Mouse (Mus musculus) forebrain, embryonic 15.5 days (tissue): ENCODE data around the gene Ndufa13. TPM values are rescaled to one million over a fixed set of nuclear protein-coding genes. Genes with fewer than 3 reads are reported as not detected.
A peak's percentile ranks its signal among the peaks of the same experiment; 100 is the strongest.

Experiments
- ATAC-seq: fragments of 200-750 bp; cut with Nextera tagmentation; replicated peaks from 2 replicates; pipeline ENCODE4 v1.8.0; 2017; ENCODE audit warnings: mild to moderate bottlenecking, moderate TSS enrichment, moderate library complexity
- H3K27ac ChIP-seq: fragments of 300-500 bp; sonication (generic); replicated peaks from 2 replicates; pipeline ENCODE4 v1.5.1; 2015; ENCODE audit warnings: mild to moderate bottlenecking, inconsistent platforms
- H3K27me3 ChIP-seq: fragments of 300-500 bp; sonication (generic); 2 replicates; pipeline ENCODE4 v1.6.1; 2015; ENCODE audit warnings: inconsistent platforms
- H3K36me3 ChIP-seq: fragments of 300-500 bp; sonication (generic); 2 replicates; pipeline ENCODE4 v1.6.1; 2015; ENCODE audit warnings: mild to moderate bottlenecking, inconsistent platforms
- H3K4me1 ChIP-seq: fragments of 300-500 bp; sonication (generic); 2 replicates; pipeline ENCODE4 v1.6.1; 2015; ENCODE audit warnings: inconsistent platforms
- H3K4me2 ChIP-seq: fragments of 300-500 bp; sonication (generic); replicated peaks from 2 replicates; pipeline ENCODE4 v1.6.1; 2015; ENCODE audit warnings: mild to moderate bottlenecking, inconsistent platforms
- H3K4me3 ChIP-seq: fragments of 300-500 bp; sonication (generic); 2 replicates; pipeline ENCODE4 v1.5.1; 2015; ENCODE audit warnings: mild to moderate bottlenecking, inconsistent platforms
- H3K9ac ChIP-seq: fragments of 300-500 bp; sonication (generic); replicated peaks from 2 replicates; pipeline ENCODE4 v1.6.1; 2015; ENCODE audit warnings: mild to moderate bottlenecking, inconsistent platforms
- H3K9me3 ChIP-seq: fragments of 300-500 bp; sonication (generic); 2 replicates; pipeline ENCODE4 v1.6.1; 2016; ENCODE audit warnings: inconsistent platforms
- WGBS: fragments of 180-500 bp; shearing (Covaris S2); methylation state at CpG from one replicate; pipeline ENCODE4 v1.1.7; 2015; ENCODE audit warnings: mixed read lengths; 5-methylcytosine and 5-hydroxymethylcytosine counted together
- polyA plus RNA-seq: library from polyadenylated mRNA; unstranded; fragments of >200 nt; fragmentation: Nextera tagmentation; extraction: Ambion mirVana; gene quantifications from 2 replicates; pipeline ENCODE4 v1.2.1, GENCODE M21; 2015

Ndufa13 gene
- polyA plus RNA-seq, 1 experiment from 2014 or later = 173 TPM

DNA sequence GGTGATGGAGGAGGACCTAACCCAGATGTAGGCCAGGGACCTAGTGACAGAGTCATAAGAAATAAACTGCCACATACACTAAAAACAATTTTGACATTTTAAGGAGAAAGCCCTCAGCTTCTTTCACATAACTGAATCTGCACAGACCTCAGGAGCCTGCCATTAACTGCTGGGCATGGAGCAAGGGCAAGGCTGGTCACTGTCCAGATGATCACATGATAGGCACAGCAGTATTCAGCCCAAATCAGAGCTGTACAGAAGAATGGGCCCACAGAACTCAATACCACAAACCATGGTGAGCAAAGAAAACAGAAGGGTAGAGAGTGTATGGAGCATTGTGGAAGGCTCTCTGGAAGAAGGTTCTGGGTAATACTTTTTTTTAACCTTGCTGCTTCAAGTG lies 24.5 kb upstream of the Ndufa13 start:
- no peak overlapping the region for H3K9ac ChIP-seq
- H3K27ac ChIP-seq = no peak overlapping the region
- H3K4me3 ChIP-seq = no peak overlapping the region
- no peak overlapping the region for H3K4me2 ChIP-seq
- no peaks in the 10 kb centered on the region for H3K4me1 ChIP-seq
- no peaks in the 10 kb centered on the region for H3K27me3 ChIP-seq
- H3K36me3 ChIP-seq = no peaks in the 10 kb centered on the region
- ATAC-seq = no peak
- H3K9me3 ChIP-seq = no peaks in the 10 kb centered on the region

DNA sequence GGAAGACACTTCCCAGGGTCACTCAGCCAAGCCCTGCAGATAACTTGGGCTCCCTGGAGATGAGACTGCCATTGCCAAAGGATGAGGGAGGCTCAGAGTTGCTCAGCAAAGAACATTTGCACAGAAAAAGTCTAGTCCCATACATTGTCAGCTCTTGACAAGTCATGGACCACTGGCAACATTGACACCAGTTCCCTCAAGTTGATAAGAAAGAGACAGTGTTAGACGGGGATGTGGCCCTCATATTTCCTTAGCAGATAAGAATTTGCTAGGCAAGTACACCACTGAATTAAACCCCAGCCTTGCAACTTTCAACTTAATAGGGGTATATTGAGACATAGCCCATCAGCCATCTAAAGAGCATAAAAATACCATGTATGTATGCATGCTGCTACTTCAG lies 21.6 kb upstream of the Ndufa13 start:
- H3K4me2 ChIP-seq = no peak overlapping the region
- H3K9ac ChIP-seq = no peak overlapping the region
- no peak for ATAC-seq
- H3K27ac ChIP-seq = no peak overlapping the region
- H3K4me1 ChIP-seq = peaks cover 16% of the 10 kb centered on the region
- WGBS = 78% methylated on average over 1 of the region's 1 CpGs
- no peaks in the 10 kb centered on the region for H3K36me3 ChIP-seq
- no peak overlapping the region for H3K4me3 ChIP-seq
- H3K9me3 ChIP-seq = no peaks in the 10 kb centered on the region
- H3K27me3 ChIP-seq = no peaks in the 10 kb centered on the region

DNA sequence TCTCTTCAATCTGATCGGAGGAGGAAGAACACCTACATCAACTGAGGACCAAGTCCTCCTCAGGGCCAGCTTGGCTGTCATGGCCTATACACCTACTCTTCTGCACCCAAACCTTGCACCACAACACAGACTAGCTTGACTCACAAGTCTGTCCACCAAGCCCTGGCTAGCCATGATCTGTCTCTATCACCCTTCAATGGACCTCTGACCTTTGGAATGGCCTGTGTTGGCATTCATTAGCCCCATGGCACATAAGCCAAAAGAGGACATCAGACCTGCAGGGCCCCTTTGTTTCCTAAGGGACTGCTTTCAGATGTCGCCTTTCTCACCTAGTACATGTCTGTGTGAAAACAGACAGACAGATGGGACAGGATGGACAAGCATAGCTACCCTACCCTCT lies 18.8 kb upstream of the Ndufa13 start:
- no peak overlapping the region for H3K4me3 ChIP-seq
- H3K4me2 ChIP-seq = no peak overlapping the region
- no peak overlapping the region for H3K9ac ChIP-seq
- WGBS = 87% methylated on average over 2 of the region's 2 CpGs
- peaks cover 16% of the 10 kb centered on the region for H3K4me1 ChIP-seq
- no peaks in the 10 kb centered on the region for H3K27me3 ChIP-seq
- peak overlapping the region; percentile 53 for H3K27ac ChIP-seq
- peaks cover 10% of the 10 kb centered on the region for H3K36me3 ChIP-seq
- no peak for ATAC-seq
- H3K9me3 ChIP-seq = no peaks in the 10 kb centered on the region

DNA sequence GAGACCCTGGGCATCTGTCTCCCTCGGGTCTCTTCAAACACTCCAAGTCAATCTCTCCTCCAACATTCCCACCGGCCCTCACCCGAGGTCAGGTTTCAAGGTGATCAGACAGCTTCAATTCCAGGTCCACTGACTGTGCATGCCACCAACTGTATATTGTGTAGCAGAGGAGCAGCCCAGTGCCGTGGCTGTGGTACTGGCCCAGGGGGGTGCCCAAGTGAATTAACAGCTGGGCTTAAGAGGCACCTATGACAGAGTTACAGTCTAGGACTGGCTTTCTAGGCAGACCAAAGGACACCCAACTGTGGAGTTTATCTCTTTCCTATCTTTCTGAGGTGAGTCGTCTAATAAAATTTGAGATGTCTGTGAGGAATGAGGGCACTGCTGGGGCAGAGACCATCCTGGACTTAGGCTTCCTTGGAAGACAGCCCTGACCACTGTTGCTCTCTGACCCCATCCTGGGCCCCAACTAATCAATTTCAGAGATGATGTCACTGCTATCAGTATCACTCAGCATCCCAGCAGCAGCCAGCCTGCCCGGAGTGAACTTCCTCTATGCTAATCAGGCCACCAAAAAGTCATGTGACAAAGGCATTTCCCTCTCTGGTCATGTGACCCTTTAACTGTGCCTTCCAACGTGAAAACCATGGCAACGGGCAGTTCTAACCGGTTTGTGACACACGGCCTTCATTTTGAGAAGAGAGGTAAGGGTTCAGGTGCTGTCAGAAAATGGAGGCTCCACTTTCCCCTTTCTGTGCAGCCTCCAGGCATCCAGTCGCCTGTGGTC lies 17.7 kb upstream of the Ndufa13 start:
- Histone ChIP-seq H3K4me3 (no peak overlapping the region), H3K27me3 (no peaks in the 10 kb centered on the region), H3K9ac (no peak overlapping the region), H3K4me1 (peaks cover 16% of the 10 kb centered on the region), H3K9me3 (no peaks in the 10 kb centered on the region), H3K27ac (peak overlapping the region; percentile 53), H3K4me2 (no peak overlapping the region), H3K36me3 (peaks cover 12% of the 10 kb centered on the region)
- peak; percentile 24 for ATAC-seq
- WGBS = 46% methylated on average over 11 of the region's 11 CpGs

DNA sequence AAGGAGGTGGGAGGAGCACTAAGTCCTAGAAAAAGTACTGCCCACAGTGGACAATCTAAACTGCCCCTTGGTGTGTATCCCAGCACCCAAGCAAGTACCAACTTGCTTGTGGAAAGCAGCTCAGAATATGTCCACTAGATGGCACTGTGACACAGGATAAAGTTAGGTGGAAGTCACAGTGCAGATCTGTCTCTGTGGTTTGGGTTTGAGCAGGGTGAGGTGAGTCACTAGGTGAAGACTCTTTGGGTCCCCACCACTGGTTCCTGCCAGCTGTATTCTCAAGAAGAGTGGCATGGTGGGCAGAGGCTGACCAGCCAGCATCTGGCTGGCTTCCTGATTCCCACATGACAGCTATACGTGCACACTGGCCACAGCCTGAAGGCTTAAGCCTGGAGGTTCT lies 16.7 kb upstream of the Ndufa13 start:
- peak; percentile 71 for ATAC-seq
- H3K9me3 ChIP-seq = no peaks in the 10 kb centered on the region
- H3K36me3 ChIP-seq = peaks cover 19% of the 10 kb centered on the region
- no peaks in the 10 kb centered on the region for H3K27me3 ChIP-seq
- H3K4me3 ChIP-seq = no peak overlapping the region
- no peak overlapping the region for H3K27ac ChIP-seq
- no peak overlapping the region for H3K4me2 ChIP-seq
- 81% methylated on average over 1 of the region's 1 CpGs for WGBS
- H3K4me1 ChIP-seq = peaks cover 16% of the 10 kb centered on the region
- H3K9ac ChIP-seq = no peak overlapping the region

DNA sequence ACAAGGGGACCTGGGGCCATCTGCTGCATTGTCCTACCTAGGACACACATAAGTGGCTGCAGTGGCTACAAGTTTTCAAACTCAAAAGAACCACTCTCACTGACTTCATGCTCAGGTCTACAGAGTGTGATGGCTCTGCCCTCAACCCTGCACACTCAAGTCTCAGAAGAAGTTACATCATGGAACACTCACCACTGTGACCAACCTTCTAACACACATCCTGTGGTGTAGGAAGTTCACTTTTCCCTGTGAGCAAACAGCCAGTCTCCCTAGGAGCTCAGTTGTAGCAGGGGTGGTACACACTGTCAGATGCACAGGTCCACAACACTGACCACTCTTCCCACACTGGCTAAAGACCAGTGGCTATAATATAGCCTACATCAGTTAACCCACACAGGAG lies 16.1 kb upstream of the Ndufa13 start:
- Histone ChIP-seq H3K36me3 (peaks cover 24% of the 10 kb centered on the region), H3K27me3 (no peaks in the 10 kb centered on the region), H3K9me3 (no peaks in the 10 kb centered on the region), H3K4me1 (peaks cover 16% of the 10 kb centered on the region), H3K27ac (no peak overlapping the region), H3K4me2 (no peak overlapping the region), H3K9ac (no peak overlapping the region), H3K4me3 (no peak overlapping the region)
- ATAC-seq = peak; percentile 12; the same call in 1 of the 2 replicates

DNA sequence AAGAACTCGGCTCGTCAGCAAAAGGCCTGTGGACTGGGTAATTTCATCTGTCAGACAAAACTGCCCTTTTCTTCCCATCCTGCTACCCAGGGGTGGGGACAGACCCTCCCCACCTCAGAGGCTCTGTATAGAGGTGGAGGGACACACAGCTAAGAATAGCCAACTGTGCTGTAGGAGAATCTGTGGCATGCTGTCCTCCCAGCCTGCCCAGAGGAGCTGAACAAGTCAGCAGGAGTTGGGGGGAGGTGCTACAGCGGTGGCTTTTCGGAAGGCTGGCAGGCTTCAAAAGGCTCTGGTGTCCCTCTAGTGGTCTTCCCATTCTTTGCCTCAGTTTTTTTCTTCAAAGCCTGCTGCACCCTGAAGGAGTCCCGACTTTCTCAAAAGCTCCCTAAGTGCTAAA lies 13.4 kb upstream of the Ndufa13 start:
- Histone ChIP-seq H3K4me1 (peaks cover 9% of the 10 kb centered on the region), H3K4me3 (no peak overlapping the region), H3K9me3 (no peaks in the 10 kb centered on the region), H3K4me2 (no peak overlapping the region), H3K9ac (no peak overlapping the region), H3K36me3 (peaks cover 42% of the 10 kb centered on the region), H3K27ac (no peak overlapping the region), H3K27me3 (no peaks in the 10 kb centered on the region)
- WGBS = 36% methylated on average over 5 of the region's 5 CpGs
- no peak for ATAC-seq

DNA sequence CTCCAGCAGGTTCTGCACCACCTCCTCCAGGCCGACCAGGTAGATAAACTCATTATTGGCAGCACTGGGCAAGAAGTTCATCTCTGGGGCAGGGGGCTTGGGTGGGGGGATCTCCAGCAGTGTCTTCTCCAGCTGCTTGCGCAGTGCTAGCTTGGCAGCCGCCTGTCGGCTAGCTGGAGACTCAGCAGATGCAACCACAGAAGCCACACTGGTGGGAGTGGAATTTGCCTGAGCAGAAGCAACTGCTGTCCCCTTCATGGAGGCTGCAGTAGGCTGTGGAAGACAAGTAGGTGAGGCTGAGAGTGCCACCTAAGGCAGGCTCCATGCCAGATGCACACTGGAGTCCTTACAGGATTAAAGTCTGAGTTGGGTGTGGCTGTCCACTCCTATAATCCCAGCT lies 12.2 kb upstream of the Ndufa13 start:
- no peak overlapping the region for H3K4me2 ChIP-seq
- H3K36me3 ChIP-seq = peaks cover 49% of the 10 kb centered on the region
- 91% methylated on average over 4 of the region's 4 CpGs for WGBS
- no peaks in the 10 kb centered on the region for H3K27me3 ChIP-seq
- no peaks in the 10 kb centered on the region for H3K4me1 ChIP-seq
- H3K9ac ChIP-seq = no peak overlapping the region
- no peaks in the 10 kb centered on the region for H3K9me3 ChIP-seq
- ATAC-seq = no peak
- no peak overlapping the region for H3K4me3 ChIP-seq
- no peak overlapping the region for H3K27ac ChIP-seq

DNA sequence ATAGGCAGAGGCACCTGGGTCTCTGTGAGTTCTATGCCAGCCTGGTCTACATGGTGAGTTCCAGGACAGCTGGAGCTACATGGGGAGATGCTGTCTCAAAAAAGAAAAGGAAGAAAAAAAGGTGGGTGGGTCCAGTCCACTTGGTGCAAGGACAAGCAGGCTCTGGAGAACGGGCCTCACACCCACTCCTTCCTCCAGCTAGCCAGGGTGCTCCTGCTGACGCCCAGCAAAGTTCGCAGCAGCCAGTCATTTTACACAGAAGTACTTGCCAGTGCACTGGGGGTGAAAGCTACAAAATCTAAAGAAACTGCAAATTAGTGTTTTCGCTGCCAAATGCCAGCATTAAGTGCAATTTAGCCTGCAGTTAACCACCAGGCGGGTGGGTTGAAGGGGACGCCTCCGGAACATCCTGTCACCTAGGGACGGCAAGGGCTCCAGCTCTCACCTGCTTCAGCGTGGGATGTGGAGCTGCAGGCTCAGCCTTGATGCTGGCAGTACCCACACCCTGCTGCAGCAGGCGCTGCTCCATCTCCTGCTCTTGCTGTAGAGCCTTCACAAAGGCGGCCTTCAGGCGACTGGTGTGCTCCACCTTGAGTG lies 10.2 kb upstream of the Ndufa13 start:
- no peaks in the 10 kb centered on the region for H3K27me3 ChIP-seq
- no peak overlapping the region for H3K4me2 ChIP-seq
- peaks cover 65% of the 10 kb centered on the region for H3K36me3 ChIP-seq
- H3K9me3 ChIP-seq = no peaks in the 10 kb centered on the region
- H3K4me3 ChIP-seq = no peak overlapping the region
- no peak for ATAC-seq
- H3K27ac ChIP-seq = no peak overlapping the region
- H3K4me1 ChIP-seq = no peaks in the 10 kb centered on the region
- WGBS = 93% methylated on average over 12 of the region's 12 CpGs
- H3K9ac ChIP-seq = no peak overlapping the region

DNA sequence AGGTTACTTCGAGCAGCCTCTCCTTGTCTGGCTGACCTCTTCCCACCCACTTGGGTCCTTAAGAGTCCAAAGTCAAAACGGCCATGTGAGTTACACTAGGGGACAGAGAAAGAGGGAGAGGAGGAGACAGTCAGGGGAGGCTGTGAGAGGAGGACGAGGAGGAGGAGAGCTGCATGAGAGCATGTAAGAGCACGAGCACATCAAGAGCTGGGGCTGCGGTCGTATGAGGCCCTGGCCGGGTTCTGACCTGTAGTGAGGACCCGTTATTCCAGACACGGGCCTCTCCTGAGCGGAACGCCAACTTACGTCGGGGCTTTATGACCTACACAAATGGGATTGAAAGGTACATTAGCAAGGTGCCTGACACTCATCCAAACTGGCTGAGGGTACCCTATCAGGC lies 9.6 kb upstream of the Ndufa13 start:
- no peak overlapping the region for H3K27ac ChIP-seq
- 92% methylated on average over 13 of the region's 13 CpGs for WGBS
- no peaks in the 10 kb centered on the region for H3K4me1 ChIP-seq
- no peak overlapping the region for H3K4me2 ChIP-seq
- no peak overlapping the region for H3K9ac ChIP-seq
- H3K9me3 ChIP-seq = no peaks in the 10 kb centered on the region
- H3K36me3 ChIP-seq = peaks cover 65% of the 10 kb centered on the region
- no peak for ATAC-seq
- H3K4me3 ChIP-seq = no peak overlapping the region
- H3K27me3 ChIP-seq = no peaks in the 10 kb centered on the region

DNA sequence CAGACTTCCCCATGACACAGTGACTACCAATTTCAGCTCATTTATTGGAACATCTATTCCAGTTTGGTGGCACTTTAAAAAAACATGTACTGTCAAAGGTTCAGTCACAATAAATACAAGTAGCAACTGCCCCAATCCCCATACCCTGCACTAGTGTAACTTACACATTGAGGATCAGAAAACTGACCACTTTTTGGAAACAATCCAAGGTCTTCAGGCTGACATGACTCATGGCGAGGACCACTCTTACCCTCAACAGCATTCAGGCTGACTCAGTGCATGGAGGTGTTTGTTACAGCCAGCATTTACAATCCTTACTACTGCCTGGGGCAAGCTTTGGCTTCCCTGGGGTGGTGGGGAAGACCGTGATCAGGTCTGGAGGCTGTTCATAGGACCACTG lies 4.7 kb upstream of the Ndufa13 start:
- ATAC-seq = no peak
- peaks cover 32% of the 10 kb centered on the region; the same call in 1 of the 2 replicates for H3K36me3 ChIP-seq
- no peaks in the 10 kb centered on the region for H3K9me3 ChIP-seq
- 85% methylated on average over 2 of the region's 2 CpGs for WGBS
- peaks cover 18% of the 10 kb centered on the region for H3K4me1 ChIP-seq
- H3K9ac ChIP-seq = no peak overlapping the region
- H3K4me3 ChIP-seq = no peak overlapping the region
- H3K4me2 ChIP-seq = no peak overlapping the region
- H3K27me3 ChIP-seq = no peaks in the 10 kb centered on the region
- no peak overlapping the region for H3K27ac ChIP-seq

DNA sequence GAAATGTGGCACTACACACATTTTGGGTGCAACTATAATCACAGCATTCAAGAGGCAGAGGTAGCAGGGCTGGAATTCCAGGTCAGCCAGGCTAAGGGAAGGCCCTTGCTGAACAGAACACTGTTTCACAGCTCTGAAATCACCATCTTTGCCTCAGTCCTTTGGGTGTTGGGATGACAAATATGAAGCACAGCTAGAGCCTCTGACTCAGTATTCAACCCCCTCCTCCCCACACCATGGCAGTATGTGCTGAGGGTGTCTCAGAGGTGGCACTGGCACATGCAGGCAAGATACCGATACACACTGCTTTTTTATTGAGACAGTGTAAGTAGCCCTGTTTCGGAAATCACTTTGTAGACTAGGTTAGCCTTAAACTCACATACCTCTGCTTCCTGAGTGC lies 3.9 kb upstream of the Ndufa13 start:
- no peak for ATAC-seq
- 99% methylated on average over 2 of the region's 2 CpGs for WGBS
- Histone ChIP-seq H3K4me1 (peaks cover 22% of the 10 kb centered on the region), H3K36me3 (peaks cover 31% of the 10 kb centered on the region; the same call in 1 of the 2 replicates), H3K4me2 (no peak overlapping the region), H3K27ac (no peak overlapping the region), H3K9ac (no peak overlapping the region), H3K27me3 (no peaks in the 10 kb centered on the region), H3K4me3 (no peak overlapping the region), H3K9me3 (no peaks in the 10 kb centered on the region)

DNA sequence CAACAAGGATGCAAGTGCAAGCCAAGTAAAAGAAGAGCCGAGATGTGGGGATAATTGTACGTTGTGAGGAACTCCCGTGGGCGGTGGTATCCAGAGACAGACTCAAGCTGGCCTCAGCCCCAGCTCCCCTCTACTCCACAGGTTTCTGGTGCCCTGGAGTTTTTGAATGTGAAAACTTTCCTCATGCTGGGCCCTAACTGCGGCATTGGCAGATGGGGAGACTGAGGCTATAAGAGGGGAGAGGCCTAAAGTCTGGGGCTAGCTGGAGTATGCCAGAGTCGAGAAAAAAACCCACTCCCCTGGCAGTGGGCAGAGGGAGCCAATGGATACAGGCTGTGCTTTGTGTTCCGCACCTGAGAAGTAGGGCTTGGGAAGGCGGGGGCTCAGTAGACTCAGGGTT lies 1.7 kb upstream of the Ndufa13 start:
- Histone ChIP-seq H3K9ac (no peak overlapping the region), H3K4me2 (no peak overlapping the region), H3K9me3 (no peaks in the 10 kb centered on the region), H3K27ac (no peak overlapping the region), H3K4me1 (peaks cover 37% of the 10 kb centered on the region), H3K36me3 (peaks cover 15% of the 10 kb centered on the region; the same call in 1 of the 2 replicates), H3K4me3 (no peak overlapping the region), H3K27me3 (no peaks in the 10 kb centered on the region)
- no peak for ATAC-seq
- WGBS = 79% methylated on average over 8 of the region's 8 CpGs
